Mouse (Mus musculus) layer of hippocampus, adult 11-12 months (tissue): Measurements from ENCODE around the gene Dtx3.
"Not testable (repeated sequence)": the region's sequence is repeated elsewhere in the genome, so short reads cannot be mapped to it uniquely, and the experiment has no call there.

Source experiments
- DNase-seq: peaks from one replicate; pipeline ENCODE4 v3.0.0; 2022; ENCODE audit warnings: low spot score

Dtx3 gene

GRCm38 (mm10) chr10:127165654-127166403 lies 29.7 kb downstream of the Dtx3 start:
- peak; percentile 49 for DNase-seq

DNA sequence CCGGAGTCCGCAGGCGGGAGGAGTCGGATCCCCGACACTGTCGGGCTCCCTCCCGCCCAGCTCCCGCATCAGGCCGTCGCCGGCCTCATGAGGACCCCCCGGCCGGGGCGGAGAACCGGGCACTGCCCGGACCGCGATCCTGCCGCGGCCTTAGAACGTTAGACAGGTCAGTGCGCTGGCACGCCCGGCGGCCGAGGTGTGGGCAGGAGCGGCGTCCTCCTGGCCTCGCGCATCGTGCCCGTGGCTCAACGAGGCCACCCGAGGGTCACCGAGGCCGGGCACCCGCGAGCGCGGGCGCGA lies 30.2 kb downstream of the Dtx3 start:
- no peak for DNase-seq

DNA sequence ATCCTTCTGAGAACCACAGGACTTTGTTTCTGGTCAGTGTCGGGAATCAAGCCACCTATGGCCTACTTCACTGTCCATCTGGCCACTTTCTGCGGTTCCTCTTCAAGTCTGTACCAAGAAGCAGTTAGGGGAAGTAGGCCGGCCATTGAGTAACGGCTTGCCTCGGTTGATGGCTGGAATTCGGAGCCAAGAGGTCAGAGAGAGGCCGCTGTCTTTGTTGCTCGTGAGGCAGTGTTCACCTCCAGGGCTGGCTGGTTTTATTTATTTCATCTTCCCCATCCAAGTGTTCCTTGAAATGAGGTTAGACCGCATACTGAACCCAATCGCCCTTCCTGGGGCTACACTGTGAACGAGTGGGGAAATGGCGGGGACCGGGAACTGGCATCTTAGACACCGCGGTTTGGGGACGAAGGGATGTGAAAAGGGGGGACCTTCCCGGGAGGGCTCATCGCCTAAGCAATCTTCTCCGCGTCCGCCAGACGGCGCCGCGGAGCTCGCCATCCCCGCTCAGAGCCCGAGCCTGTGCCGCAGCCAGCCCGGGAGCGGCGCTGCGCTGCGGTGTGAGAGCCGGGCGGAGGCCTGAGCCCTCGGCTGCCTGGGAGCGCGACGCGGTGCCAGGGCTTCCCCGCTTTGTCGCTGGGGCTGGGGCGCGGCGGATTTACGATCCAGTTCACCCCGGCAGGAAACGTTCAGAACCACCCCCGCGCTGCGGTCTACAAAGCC lies 30.7 kb downstream of the Dtx3 start, which contains the start of gene B4galnt1:
TSS of gene B4galnt1 (plus strand) at position 595 of the 723 bp plus-strand sequence.
- DNase-seq = peak; percentile 80

DNA sequence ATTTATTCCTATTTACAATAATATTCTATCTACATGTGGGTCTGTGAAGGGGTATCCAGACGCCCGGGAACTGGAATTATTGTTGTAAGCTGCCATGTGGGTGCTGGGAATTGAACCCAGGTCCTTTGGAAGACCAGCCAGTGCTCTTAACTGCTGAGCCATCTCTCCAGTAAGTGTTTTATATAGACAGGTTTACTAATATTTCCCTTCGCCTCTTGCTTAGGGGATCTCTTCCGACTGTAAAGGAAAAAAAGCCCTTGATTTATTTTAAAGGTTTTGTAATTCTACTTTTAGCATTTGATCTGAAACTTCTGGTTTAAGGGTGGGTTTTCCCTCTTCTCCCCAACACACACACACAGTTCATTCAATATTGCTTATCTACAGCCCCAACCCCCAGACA lies 31.3 kb downstream of the Dtx3 start:
- DNase-seq = no peak

- not testable (repeated sequence) for DNase-seq
Measured at GRCm38 (mm10) chr10:127162771-127163261, 32.7 kb downstream of the Dtx3 start.

DNA sequence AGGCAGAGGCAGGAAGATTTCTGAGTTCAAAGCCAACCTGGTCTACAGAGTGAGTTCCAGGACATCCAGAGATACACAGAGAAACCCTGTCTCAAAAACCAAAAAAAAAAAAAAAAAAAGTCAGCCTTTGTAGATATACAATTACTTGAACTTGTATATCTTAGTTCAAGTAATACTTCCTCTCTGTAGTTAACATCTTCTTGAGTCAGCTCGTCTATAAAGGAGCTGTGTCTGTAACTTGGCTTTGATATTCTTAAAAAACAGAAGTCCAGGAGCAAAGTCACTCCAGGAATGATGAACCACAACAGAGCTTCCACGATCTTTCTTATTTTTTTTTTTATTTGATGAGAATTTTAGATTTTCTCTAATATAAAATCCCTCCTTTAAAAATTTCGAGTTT lies 34.8 kb downstream of the Dtx3 start:
- DNase-seq = no peak

DNA sequence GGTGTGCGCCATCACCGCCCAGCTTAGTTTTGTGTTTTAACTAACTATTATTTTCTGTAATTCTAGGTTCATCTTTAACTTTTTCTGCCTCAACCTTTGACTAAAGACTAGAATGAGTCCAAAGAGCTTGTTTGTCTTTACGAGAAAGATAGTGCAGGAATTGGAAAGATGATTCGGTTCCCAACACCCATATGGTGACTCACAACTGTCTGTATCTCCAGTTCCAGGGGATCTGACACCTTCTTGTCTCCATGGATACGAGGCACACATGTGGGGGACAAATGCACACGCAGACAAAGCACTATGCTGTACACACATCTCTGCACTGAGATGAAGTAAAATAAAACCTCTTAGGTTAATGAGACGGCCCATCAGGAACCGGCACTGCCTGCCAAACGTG lies 35.4 kb downstream of the Dtx3 start:
- peak; percentile 25 for DNase-seq

DNA sequence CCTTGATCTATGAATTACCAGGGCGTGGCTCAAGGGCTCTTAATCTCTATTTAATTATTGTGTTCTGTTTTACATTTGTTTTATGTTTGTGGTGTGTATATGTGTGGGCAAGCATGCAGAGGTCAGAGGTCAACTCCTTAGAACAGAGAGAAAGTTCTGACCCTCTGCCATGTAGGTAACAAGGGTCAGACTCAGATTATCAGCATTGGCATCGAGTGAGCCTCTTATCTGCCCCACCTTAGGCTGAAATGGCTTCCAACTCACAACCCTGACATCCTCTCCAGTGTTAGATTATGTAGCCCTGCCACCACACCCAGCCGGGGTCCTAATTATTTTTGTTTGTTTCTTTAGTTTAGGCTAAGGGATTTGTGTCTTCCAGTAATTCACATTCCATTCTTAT lies 37.1 kb downstream of the Dtx3 start:
- no peak for DNase-seq

DNA sequence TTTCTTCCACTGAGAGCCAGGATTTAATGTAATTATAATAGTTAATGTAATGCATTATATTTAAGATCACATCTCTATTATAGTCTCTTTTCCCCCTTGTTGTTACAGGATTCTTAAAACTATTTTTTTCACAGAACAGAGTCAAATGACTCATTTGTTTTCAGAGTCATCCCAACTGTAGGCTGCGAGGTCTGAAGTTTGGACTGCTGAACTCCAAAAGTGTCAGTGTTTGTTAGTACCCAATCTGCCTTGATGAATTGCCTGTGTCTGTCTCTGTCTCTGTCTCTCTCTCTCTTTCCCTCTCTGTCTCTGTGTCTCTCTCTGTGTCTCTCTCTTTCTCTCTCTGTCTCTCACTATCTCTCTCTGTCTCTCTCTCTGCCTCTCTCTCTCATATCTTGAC lies 39.0 kb downstream of the Dtx3 start:
- DNase-seq = no peak

GRCm38 (mm10) chr10:127156089-127156488 lies 39.4 kb downstream of the Dtx3 start:
- DNase-seq = no peak

DNA sequence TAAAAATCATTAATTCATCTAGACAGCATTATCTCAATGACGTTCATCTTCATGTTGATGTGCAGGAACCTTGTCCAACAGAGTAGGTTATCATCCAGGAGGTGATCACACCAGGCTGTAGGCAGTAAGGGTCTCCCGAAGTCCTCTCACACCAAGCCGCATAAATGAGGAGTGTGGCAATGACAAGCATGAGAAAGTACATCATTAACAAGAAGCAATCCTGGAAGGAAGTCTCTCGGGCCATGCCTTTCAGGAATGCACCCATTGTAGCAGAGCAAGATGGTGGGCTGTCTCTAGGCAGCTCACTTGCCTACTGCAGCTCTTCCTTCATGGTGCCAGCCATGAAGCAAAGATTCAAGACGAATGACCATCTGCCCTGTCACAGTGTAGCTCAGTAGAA lies 40.9 kb downstream of the Dtx3 start:
- no peak for DNase-seq

GRCm38 (mm10) chr10:127154241-127154640 lies 41.3 kb downstream of the Dtx3 start:
- DNase-seq = no peak

- no peak for DNase-seq
Measured at GRCm38 (mm10) chr10:127153323-127153722, 42.2 kb downstream of the Dtx3 start.

GRCm38 (mm10) chr10:127152556-127152955 lies 43.0 kb downstream of the Dtx3 start:
- not testable (repeated sequence) for DNase-seq

- DNase-seq = not testable (repeated sequence)
Measured at GRCm38 (mm10) chr10:127151233-127151632, 44.3 kb downstream of the Dtx3 start.

- DNase-seq = no peak
Measured at GRCm38 (mm10) chr10:127150471-127150872, 45.1 kb downstream of the Dtx3 start.

DNA sequence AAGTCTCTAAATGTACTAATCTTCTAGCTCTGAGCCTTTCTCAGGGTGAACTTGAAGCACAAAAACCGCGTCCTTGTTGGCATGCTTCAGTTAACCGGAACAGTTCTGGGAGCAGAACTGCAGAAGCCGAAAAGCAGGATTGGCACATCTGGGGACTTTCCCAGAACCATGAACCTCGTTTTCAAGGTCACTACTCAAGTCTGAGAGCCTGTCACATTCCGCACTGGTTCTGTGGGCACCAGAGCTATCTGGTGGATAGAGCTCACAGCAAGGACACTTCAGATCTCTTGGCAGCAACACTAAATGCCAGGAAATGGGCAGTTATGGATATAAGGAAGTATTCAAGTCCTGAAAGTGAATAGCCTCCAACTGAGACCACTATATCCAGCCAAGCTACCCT lies 48.4 kb downstream of the Dtx3 start:
- DNase-seq = no peak

- DNase-seq = no peak
Measured at GRCm38 (mm10) chr10:127145303-127145702, 50.2 kb downstream of the Dtx3 start.

DNA sequence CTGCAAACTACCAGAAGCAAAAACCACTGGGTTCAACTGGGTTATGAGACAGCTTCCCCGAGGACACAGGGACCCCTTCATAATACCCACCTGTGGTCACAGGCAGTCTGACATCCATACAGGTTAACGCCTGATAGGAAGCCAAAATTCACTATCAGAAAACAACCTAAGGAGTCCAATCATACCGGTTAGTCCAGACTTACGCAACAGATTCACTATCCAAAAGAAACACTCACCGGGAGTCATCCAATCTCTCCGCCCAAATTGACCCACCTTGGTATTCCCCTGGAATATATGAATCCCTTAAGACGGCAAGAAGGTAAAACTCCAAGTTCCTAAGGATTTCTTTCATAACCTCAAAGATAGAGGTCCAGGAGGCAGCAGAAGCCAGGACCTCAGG lies 51.0 kb downstream of the Dtx3 start:
- no peak for DNase-seq

DNA sequence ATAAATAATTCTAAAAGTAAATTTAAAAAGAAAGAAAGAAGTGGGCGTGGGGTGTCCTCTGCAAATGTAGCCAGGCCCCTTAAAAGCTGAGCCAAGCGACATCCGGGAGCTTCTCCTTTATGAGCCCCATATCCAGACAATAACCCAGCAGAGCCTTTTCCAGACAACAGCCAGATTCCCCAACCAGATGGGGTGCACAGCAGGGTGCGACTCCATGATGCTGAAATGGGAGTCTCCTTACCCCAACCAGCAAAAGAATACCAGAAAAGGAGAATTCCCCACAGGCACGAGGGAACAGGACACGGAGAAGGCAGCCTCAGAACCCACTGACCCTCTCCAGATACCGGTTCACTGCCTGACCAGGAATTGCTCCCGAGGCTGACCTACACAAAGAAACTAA lies 52.3 kb downstream of the Dtx3 start:
- DNase-seq = no peak

- no peak for DNase-seq
Measured at GRCm38 (mm10) chr10:127141500-127141899, 54.0 kb downstream of the Dtx3 start.

GRCm38 (mm10) chr10:127140971-127141370 lies 54.6 kb downstream of the Dtx3 start:
- no peak for DNase-seq
